Mouse (Mus musculus) spleen, postnatal 36 days (tissue): ENCODE measurements around the gene Mpv17l2.

Experiments
- DNase-seq, 2 experiments: peaks; one replicate each; pipeline ENCODE4 v3.0.0; 2022; ENCODE audit warnings: low spot score in 2 of 2, mixed read lengths in 1 of 2

The Mpv17l2 gene

DNA sequence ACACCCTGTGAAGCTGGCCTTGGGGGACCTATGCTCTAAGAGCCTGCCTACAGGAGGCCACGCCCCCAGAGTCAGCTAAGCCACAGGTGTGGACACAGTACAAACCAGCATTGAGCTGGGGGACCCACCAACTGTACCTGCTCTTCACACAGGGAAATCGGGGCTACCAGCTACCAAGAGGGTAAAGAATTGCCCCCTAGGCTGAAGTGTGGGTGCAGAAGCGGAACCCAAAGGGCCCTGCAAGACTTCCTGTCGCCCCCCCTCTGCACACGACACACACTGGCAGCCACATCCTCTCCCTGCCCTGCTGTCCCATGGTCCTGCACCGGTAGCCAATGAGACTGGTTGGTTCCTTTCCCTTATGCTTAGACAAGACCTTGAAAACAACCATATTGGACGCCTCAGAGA lies 30.6 kb upstream of the Mpv17l2 start:
- DNase-seq, result peak; percentile 86

DNA sequence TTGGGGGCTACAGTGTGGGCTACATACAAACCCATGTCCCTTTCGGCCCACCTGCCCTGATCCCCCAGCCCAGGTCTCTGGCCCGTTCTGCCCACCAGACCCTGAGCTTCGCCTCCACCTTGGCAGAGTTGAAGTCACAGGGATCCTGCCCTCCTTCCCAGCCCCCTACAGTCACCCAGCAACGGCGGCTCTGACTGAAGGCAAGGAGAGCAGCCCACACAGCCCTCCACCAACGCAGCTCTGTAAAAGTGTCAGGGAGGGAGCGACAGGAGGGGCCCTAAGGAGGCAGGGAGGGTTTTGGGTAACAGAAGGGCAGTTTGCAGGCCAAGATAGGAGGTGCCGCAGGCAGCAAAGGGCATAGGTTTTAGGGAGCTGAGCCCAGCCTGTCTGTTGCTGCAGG lies 30.1 kb upstream of the Mpv17l2 start:
- DNase-seq, result no peak

DNA sequence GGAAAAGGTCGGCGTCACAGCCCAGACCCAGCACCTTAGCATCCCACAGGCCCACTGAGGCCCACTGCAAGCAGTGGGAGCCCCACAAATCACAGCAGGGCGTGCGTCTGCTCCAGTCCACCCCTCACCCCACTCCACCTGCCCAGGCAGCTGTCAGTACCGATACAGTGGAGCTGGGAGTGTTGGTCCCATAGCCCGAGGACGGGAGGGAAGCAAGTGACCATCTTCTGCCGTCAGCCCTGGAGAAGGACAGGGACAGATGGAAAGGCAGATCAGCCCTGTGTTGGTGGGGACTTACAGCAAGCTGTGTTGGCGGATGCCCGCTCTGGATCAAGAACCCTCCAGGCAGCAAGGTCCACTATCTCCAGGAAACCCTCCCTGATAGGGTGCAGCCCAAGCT lies 28.3 kb upstream of the Mpv17l2 start:
- DNase-seq, result no peak

DNA sequence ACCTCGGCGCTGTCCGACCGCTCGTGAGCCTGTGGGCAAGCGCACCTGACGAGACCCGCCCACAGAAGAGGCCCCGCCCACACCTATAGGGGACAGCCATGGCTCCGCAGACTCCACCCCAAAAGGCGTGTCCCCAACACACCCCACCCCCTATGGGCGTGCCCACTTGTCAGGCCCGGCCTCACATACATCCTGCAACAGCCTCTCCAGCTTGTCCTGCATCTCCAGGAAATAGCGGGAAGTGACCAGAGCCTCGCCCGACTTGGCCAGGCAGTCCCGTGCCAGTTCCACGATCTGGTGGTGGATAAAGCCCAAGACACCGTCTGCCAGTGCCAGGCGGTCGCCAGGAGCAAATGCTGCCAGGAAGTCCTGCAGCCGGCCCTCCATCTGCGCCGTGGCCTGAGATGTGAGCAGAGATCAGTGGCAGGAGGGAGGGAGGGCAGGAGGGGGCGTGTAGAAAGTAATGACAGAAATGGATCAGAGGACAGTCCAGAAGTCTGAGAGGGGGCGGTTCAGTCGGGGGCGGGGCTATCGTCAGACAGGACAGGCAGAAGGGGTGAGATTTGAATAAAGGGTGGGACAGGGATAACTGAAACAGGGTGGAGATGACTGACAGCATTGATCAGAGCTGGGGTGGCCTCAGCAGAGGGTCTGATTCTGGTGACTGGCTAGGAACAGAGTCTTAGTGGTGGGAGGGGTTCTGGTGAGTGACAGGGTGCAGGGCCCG lies 27.4 kb upstream of the Mpv17l2 start:
- no peak for DNase-seq

DNA sequence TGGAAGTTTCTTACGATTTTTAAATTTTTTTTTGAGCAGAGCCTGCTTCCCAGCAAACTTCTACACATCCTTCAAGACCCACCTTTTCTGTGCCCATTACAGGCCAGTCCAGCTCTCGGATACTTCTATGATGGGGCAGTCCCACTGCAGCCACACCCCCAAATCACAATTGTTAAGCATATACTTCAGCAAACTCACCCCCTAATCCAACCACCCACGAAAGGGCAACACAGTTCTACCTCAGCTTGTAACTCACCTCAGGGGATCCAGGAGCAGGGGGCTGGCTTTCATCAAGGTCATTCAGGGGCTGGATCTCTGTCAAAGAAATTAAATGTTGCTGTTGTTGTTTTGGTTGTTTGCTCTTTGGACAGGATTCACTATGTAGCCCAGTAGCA lies 26.3 kb upstream of the Mpv17l2 start:
- DNase-seq, result no peak

DNA sequence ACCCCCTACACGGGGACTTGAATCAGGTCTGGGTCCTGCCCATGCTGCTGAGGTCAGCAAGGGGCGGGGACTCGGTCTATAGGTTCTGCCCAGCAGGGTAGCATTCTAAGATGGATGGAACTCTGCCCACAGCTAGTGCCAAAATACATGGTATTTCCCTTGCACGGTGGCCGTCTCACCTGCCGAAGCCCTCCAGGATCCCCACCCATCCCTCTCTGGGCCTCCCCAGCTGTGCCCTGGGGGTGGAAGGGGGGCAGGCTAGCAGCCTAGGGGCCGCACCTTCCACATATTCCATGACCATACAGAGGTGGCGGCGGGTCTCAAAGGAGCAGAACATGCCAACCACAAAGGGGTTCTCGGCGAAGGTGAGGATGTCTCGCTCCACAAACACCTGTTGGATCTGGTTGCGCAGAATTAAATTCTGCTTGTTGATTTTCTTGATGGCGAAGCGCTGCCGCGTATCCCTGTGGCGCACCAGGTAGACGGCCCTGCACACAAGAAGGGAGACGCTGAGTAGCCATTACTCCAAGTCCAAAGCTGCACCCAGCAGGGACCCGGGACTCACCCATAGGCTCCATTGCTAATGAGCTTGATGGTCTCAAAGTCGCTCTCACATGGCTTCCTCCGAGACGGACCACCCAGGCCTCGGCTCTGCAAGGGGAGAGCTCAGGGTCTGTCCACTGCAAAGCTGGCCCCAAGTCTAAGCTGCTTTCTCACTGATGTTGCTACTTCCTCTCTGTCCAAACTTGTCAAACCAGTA lies 25.7 kb upstream of the Mpv17l2 start:
- no peak for DNase-seq

DNA sequence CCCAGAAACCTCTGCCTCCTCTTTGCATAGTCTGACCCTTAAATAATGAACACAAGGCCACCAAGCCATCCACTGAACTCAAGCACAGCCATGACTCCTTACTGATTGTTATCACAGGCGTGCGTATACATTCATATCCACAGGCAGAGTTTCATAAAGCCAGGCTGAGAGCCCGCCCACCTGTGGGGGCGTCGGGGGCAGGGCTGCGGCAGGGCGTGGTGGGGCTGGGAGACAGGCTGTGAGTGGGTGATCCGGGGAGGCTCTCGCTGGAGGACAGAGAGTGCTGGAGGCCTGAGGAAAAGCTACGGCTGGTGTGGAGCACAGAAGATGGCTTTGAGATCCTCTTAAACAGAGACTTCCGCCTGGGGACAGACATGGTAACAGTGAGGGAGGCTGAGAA lies 19.3 kb upstream of the Mpv17l2 start:
- no peak for DNase-seq

DNA sequence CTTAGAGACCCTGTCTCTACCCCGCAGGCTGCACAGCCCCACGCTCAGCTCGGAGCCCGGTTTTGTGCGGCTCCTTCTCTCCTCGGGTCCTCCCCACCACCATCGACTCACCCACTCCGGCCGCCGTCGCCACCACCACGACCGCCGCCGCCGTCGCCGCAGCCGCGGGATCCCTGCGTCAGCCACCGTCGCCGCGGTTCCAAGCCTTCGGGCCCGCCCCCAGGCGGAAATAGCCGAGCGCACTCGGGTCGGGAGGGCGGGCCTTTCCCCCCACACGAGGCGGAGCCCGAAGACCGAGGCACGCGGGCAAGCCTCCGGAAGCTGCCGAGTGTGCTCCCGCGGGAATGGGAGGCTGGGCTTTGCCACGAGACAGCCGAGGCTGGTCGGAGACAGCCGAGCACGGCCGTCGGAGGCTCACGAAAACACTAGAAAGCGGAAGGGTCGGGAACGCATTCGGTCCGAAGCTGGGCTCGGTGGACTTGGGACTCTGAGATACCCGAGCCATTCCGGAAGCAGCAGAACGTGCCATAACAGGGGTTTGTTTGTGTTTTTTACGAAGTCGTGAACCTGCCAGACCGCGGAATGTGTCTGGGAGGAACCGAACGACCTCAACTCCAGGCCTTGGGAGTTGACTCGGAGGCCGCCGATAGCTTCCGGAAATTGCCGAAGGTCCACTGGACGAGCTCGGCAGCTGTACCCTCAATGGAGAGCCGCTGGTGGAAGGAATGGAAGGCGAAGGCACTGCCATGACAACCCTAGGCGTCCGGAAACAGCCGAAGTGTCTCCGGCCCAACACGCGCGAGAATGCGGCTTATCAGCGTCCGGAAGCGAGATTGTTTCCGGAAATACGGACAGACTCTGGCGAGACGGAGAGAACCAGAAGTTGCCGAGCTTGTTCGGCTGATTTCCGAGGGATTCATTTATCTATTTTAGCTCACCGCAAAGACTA lies 16.0 kb upstream of the Mpv17l2 start, which contains the start of gene Pik3r2:
Gene Pik3r2 (minus strand): TSS at position 218 of the 949 bp plus-strand sequence.
- peak; percentile 94 to 96 for DNase-seq

DNA sequence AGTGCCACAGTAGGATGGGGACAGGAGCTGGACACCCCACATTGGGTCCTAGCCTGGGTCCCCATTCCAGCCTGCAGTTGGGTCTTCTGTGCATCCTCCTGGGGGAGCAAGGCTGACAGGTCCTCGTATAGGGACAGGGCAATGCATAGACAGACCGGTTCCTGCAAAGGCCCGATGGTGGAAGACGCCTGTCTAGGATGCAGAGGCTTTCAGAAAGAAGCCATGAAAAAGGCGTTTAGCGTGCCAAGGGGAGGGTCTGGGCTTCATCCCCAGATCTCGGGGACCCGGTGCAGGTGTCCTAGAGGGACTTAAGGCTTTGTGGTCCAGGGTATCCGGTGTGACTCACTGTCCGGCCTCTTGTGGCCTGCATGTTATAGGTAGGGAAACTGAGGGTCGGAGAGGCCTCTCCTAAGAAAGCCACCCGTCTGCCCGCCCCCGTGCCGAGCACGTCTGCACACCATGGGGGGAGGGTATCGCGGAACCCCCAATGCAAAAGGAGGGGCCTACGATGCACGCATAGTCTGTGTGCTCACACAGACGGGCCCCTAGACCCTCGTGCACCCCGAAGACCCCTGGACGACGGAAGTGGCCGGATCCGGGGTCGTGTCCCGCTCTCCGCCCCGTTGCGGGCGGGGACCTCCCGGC lies 15.2 kb upstream of the Mpv17l2 start:
- DNase-seq, result peak in 1 of 2 experiments; percentile 20

DNA sequence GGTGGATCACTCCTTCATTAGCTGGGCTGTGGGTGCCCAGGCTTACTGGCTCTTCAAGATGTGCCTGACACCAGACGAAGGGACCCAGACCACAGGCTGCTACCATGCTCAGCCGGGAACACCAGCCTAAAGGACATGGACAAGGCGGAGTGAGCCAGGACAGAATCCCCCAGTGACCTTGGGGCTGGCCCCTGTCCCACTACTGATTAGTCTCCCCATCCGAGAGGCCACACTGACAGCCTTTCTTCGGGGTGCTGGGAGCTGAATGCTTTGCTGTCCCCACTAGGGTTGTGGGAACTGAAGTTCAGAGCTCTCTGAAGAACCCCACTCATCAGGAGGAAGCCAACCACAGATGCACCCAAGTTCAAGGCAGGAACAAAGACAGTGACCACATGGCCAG lies 14.5 kb upstream of the Mpv17l2 start:
- DNase-seq, result no peak

DNA sequence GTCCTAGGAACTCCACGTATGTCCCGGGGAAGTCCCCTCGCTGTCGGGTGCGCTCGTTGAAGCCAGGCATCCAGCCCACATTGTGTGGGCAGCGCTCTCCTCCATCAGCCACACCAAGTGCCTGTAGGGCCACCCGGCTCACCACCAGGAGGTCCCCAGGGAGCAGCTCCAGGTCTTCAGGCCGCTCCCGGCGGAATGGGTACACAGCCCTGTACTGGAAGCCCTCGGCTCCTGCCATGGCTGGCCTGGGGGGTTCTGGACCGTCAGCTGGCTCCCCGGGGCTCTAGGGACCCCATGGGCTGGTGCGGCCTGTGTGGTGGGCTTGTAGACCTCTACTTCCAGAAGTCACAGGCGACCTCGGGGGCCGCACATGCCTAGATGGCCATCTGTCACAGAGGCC lies 14.0 kb upstream of the Mpv17l2 start:
- DNase-seq, result peak in 1 of 2 experiments; percentile 19

DNA sequence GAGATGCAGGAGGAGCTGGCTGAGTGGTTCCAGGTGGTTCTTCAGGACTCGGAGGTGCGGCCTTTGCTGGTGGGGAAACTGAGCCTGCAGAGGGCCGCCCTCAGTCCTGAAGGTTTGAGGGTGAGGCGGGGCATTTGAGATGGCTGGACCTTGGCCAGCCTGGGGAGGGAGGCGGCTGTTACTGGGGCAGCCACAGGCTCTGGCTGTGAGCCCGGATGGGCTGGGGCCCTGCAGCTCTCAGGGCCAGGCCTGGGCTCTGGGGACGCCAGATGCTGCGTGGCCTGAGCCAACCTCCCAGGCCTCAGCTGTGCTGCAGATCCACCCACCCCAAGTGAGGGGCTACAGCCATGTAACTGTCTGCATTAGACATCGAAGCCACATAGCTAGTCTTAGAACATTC lies 13.1 kb upstream of the Mpv17l2 start:
- DNase-seq, result peak in 1 of 2 experiments; percentile 30

DNA sequence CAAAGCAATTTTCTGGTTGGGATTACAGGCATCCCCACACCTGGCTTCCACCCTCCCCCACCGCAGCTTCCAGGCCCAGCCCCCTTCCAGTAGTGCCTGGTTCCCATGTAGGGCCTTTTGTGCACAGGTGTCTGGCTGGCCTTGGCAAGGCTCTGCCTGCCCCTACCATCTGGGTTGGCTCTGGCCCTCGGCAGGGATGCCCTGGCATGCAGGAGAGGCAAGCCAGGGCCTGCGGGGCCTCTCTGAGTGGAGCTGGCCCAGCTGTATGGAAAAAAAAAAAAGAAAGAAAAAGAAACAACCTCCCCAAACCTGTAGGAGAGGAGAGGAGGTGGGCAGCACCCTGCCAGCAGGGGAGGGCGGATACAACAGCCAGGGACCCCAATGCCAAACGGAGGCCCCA lies 12.7 kb upstream of the Mpv17l2 start:
- DNase-seq, result no peak

DNA sequence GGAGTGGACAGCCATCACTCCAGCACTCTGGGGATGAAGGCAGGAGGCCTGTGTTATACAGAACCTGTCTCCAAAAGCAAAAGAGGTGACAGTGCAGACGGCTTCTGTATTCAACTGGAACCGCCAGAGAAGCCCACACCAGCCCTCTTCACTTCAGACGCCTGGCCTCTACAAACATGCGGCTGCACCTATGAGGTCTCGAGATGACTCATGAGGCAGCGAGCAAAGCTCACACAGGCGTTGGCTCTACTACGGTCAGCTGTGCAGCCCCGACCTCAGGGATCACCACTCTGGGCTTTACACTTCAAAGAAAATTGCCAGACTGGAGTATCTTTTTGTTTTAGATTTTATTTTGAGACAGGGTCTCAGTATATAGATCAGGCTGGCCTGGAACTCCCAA lies 12.1 kb upstream of the Mpv17l2 start:
- DNase-seq, result no peak

DNA sequence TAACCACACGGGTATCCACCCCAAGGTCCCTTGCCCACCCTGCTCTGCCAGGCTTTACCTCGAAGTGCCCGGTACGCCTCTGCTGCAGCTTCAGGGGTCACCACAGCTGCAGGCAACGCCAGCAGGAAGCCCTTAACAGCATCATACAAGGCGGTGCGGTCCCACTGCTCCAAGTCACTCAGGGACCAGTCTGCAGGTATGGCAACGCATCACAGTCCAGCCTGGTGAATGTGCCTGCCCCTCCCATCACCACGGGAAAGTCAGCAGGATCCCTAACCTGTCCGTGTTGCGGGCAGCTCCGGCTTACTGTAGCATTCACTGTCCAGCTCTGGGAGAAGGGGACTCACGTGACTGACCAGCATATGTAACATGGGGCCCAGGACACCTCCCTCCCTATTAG lies 11.3 kb upstream of the Mpv17l2 start:
- no peak for DNase-seq

DNA sequence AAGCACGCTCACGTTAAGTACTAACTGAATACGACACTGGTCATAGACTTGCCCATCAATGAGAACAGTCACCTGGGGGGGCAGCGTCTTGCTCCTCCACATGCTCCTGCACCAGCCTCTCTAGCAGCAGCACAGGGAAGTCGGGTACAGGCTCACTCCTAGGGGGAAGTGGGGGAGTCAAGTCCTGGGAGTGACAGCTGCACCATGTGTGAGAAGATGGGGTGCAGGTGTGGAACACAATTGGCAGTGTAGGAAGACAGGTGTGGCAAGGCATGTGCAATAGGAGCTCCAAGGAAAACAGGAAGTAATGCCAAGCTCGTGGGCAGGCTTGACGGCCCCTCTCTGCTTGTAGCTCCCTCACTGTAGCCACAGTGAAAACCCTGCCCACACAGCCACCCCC lies 10.5 kb upstream of the Mpv17l2 start:
- DNase-seq, result no peak

DNA sequence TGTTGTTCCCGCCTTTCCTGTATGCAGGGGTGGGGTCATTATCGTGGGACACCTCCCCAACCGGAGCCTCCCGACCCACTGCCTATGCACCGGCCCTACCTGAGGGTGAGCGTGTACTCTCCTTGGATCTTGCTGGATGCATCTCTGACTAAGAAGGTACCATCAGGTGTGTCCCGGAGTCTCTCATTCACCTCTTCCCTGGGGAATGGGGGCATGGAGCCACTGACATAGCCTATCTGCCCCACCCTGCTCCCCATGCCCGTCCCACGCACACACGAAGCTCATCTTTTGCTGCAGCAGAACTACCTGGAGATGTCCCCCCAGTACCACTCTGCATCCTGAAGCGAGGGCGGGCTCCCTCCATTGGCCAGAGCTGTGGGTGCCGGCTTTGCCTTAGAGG lies 10.0 kb upstream of the Mpv17l2 start:
- no peak for DNase-seq

DNA sequence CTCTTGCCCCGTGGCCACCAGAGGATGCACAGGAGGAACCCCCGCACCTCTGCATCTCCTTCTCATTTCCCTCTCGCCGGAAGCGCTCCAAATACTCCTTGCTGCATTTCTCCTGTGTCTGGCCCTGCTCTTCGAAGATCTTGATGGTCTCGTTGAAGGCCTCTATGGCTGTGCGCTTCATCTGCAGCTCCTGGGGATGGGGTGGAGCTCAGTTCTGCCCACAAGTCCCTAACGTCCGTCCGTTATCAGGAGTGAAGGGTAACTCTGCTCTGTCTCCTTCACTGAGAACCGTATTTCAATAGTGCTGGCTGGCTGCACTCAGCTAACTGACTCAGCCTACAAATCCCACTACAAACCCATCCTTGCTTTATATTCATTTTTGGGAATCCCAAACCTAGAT lies 9.1 kb upstream of the Mpv17l2 start:
- DNase-seq, result no peak

DNA sequence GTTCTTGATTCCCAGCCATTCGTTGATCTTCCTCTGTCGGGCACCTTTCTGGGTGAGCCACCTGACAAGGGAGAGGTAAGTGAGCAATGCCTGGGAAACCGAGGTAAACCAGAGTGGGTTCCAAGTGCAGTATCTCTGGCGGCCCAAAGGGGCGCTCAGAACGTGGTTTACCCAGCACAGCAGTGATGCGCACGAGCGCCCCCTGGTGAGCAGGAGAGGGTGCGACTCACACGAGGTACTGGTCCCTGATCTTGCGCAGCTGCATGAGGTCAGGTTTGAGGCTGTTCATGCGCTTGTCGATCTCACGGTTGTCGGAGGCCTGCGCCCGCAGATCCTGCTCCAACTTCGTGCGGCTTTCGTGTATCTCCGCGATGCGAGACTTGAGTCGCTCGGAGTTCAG lies 8.6 kb upstream of the Mpv17l2 start:
- peak; percentile 94 to 96 for DNase-seq

DNA sequence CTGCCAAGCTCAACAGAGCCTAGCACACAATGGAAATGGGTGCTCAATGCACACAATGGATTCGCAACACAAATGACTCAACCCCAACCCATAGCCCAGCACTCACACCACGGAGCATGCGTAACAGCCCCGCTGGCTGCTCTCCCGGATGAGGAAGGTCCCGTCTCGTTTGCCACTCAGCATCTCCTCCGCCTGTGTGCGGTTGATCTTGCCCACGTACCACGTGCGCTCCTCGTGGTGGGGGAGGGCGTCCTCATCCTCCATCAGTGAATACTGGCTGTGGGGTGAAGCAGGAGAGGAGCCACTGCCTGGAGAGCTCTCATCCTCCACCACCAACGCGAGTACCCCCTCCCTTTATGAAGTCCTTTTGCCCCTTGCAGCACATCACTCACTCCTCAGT lies 8.2 kb upstream of the Mpv17l2 start:
- peak; percentile 54 to 66 for DNase-seq

DNA sequence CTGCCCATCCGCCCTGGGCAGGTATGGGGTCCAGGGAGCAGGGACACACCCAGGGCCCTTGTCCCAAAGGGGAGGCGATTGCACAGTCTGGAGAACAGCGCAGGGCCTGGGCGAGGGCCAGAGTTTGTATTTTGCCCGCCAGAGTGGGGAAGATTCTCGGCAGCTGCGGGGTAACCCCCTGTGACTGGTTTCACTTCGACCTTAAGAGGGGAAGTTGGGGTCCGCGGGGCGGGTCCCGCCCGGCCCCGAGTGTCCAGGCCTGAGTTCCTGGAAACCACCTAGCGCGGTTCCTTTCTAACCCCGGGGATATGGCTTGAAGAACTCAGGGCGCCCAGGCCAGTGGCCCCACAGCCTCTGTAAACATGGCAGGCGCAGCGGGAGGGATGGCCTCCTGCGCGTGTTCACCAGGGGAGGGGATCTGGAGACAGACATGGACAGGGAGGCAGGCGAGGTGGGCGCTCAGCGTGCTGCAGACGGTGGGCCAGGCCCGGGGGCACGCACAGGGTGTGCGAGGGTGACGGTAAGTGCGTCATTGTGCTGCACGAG lies 7.6 kb upstream of the Mpv17l2 start:
- DNase-seq, result peak; percentile 91 to 92
